Mouse (Mus musculus) CH12F3 (cell line): ENCODE data around the gene Scn3a.

Source experiments
- in situ Hi-C: fragments of 300-500 bp; cut with MboI; formaldehyde crosslinking; loops from 2 replicates; pipeline ENCODE4 v1.14.3; 2020; ENCODE audit warnings: low sequenced_read_pairs

Gene Scn3a

GRCm38 (mm10) chr2:65415294-65415693 lies 152.1 kb downstream of the Scn3a start:
- in situ Hi-C loops: loop anchor here (10.0 kb wide), 1 partner anchor 150 kb away; the partner anchor contains the start of gene Scn3a

- in situ Hi-C loops: loop anchor here (10.0 kb wide), 1 partner anchor 150 kb away; the partner anchor contains the start of gene Scn3a
These were observed 152.6 kb downstream of the Scn3a start for GRCm38 (mm10) chr2:65414806-65415281.

- in situ Hi-C loops: loop anchor here (10.0 kb wide), 1 partner anchor 151 kb away; the partner anchor contains the start of gene Scn3a
These were observed 153.2 kb downstream of the Scn3a start for GRCm38 (mm10) chr2:65414237-65414636.

- in situ Hi-C loops: loop anchor here (10.0 kb wide), 1 partner anchor 151 kb away; the partner anchor contains the start of gene Scn3a
These were observed 153.7 kb downstream of the Scn3a start for GRCm38 (mm10) chr2:65413746-65414145.
